Mouse (Mus musculus) CH12.LX (cell line): ENCODE measurements at regions not wholly inside any gene's neighbourhood (a gene's known extent, or its start where the extent isn't known, plus 50 kb on each side); places are given as distances from the start of the nearest gene placed in this dataset.

Experiments
- DNase-seq: peaks from one replicate; pipeline ENCODE4 v3.0.0-alpha.2; 2013; ENCODE audit errors: extremely low read depth
- H3K27ac ChIP-seq: 2 replicates; pipeline ENCODE4 v1.5.1; 2012; ENCODE audit warnings: low read depth, mild to moderate bottlenecking, control low read depth, moderate library complexity; ENCODE audit not compliant: insufficient read depth
- H3K27me3 ChIP-seq: replicated peaks from 2 replicates; pipeline ENCODE3; 2012; ENCODE audit warnings: inconsistent platforms
- H3K36me3 ChIP-seq, 2 experiments: replicated peaks in 1 of 2; 2 replicates each; pipeline versions ENCODE3 to v1.6.1; 2012; ENCODE audit warnings: inconsistent platforms in 1 of 2, low read length in 1 of 2, mild to moderate bottlenecking in 1 of 2, mixed read lengths in 1 of 2, moderate library complexity in 1 of 2; ENCODE audit not compliant: control insufficient read depth in 1 of 2, insufficient read depth in 1 of 2
- H3K4me1 ChIP-seq, 2 experiments: 2 replicates each; pipeline ENCODE4 v1.6.1; 2012; ENCODE audit warnings: inconsistent platforms in 1 of 2, moderate library complexity in 1 of 2; ENCODE audit not compliant: insufficient read depth in 2 of 2, control insufficient read depth in 1 of 2
- H3K4me2 ChIP-seq: 2 replicates; pipeline ENCODE4 v1.6.1; 2012; ENCODE audit warnings: low read depth, mild to moderate bottlenecking, control low read depth; ENCODE audit not compliant: poor library complexity, insufficient read depth, severe bottlenecking
- H3K4me3 ChIP-seq, 3 experiments: fragments of 150-350 bp in 1 of 3; sonication (generic) in 1 of 3; replicated peaks in 1 of 3; 2 replicates each; pipeline versions ENCODE3 to v1.5.1; 2011 to 2012; ENCODE audit warnings: low read depth in 2 of 3, low read length in 2 of 3, mild to moderate bottlenecking in 2 of 3, moderate library complexity in 2 of 3, control low read depth in 1 of 3, improper control_type of control experiment in 1 of 3, inconsistent platforms in 1 of 3, mixed read lengths in 1 of 3; ENCODE audit not compliant: poor library complexity in 1 of 3
- H3K79me2 ChIP-seq: replicated peaks from 2 replicates; pipeline ENCODE4 v1.6.1; 2012; ENCODE audit warnings: mild to moderate bottlenecking, moderate library complexity; ENCODE audit not compliant: control insufficient read depth, poor library complexity, insufficient read depth, severe bottlenecking; ENCODE audit errors: extremely low read depth
- H3K9ac ChIP-seq: 2 replicates; pipeline ENCODE4 v1.6.1; 2012; ENCODE audit warnings: low read depth, mild to moderate bottlenecking, control low read depth, moderate library complexity; ENCODE audit not compliant: insufficient read depth
- H3K9me3 ChIP-seq: replicated peaks from 2 replicates; pipeline ENCODE3; 2012; ENCODE audit warnings: low read length, inconsistent platforms, mixed read lengths
- HCFC1 ChIP-seq: IDR thresholded peaks from 2 replicates; pipeline ENCODE4 v1.6.1; 2012; ENCODE audit warnings: low read depth, mild to moderate bottlenecking, inconsistent platforms, low read length, improper control_type of control experiment
- MYC ChIP-seq: IDR thresholded peaks from 2 replicates; pipeline ENCODE4 v1.6.1; 2011; ENCODE audit warnings: low read depth, mild to moderate bottlenecking, improper control_type of control experiment, low read length
- dilution Hi-C: fragments of 300-500 bp; cut with MboI; formaldehyde crosslinking; loops from 2 replicates; pipeline ENCODE4 v1.14.3; 2020; ENCODE audit warnings: low sequenced_read_pairs; ENCODE audit not compliant: extremely low pct_unique_long_range_greater_than_20kb, extremely low pct_ligation_motif_present
- in situ Hi-C: fragments of 300-500 bp; cut with MboI; formaldehyde crosslinking; loops from 3 replicates; pipeline ENCODE4 v1.14.3; 2019; ENCODE audit warnings: low sequenced_read_pairs, low pct_ligation_motif_present, low pct_unique_long_range_greater_than_20kb, mixed read lengths

GRCm38 (mm10) chr16:58354551-58354950 lies 53.7 kb upstream of the Dcbld2 start:
- dilution Hi-C loops: no loop called here
- in situ Hi-C loops: no loop called here
- Histone ChIP-seq H3K36me3 (no peaks in the 10 kb centered on the region), H3K4me3 (no peak overlapping the region), H3K9me3 (no peaks in the 10 kb centered on the region), H3K4me2 (no peak overlapping the region)
- TF ChIP-seq HCFC1 (no peak), MYC (no peak)
- TF ChIP-seq, all 38 proteins: peak for 0
- DNase-seq: no peak
- Histone ChIP-seq H3K27me3 (no peaks in the 10 kb centered on the region), H3K9ac (no peak overlapping the region), H3K4me1 (0 out of 4 replicates have a peak, but pooled peaks cover 0 to 2% of the 10 kb centered on the region in 2 experiments), H3K27ac (no peak overlapping the region), H3K79me2 (no peaks in the 10 kb centered on the region)
